Mouse (Mus musculus): ENCODE data around the gene Sugct. TPM values are rescaled to one million over a fixed set of nuclear protein-coding genes. Genes with fewer than 3 reads are reported as not detected.

Gene Sugct
- polyA plus RNA-seq, 1 experiment from 2014 or later: 4.9 TPM

GRCm38 (mm10) chr13:17027846-17028529, 667.4 kb downstream of the Sugct start:
- H3K27me3 ChIP-seq: no peaks in the 10 kb centered on the region
- no peak overlapping the region for H3K4me2 ChIP-seq
- ATAC-seq (ENCODE audit: insufficient number of reproducible peaks, insufficient read depth, low FRiP score, low TSS enrichment, low read depth): no peak
- 89% methylated on average over 4 of the region's 4 CpGs for WGBS
- no peak overlapping the region for H3K4me3 ChIP-seq
- H3K9me3 ChIP-seq: no peaks in the 10 kb centered on the region
- no peaks in the 10 kb centered on the region for H3K36me3 ChIP-seq
- H3K27ac ChIP-seq: peak overlapping the region; percentile 48
- no peak overlapping the region for H3K9ac ChIP-seq
- H3K4me1 ChIP-seq: peaks cover 19% of the 10 kb centered on the region

- Histone ChIP-seq H3K4me2 (peak overlapping the region; percentile 11; the same call in 1 of the 2 replicates), H3K4me1 (peaks cover 19% of the 10 kb centered on the region), H3K4me3 (no peak overlapping the region), H3K27me3 (no peaks in the 10 kb centered on the region), H3K36me3 (no peaks in the 10 kb centered on the region), H3K9ac (no peak overlapping the region), H3K27ac (peak overlapping the region; percentile 48), H3K9me3 (no peaks in the 10 kb centered on the region)
- 9% methylated on average over 2 of the region's 2 CpGs for WGBS
- ATAC-seq (ENCODE audit: insufficient number of reproducible peaks, insufficient read depth, low FRiP score, low TSS enrichment, low read depth): no peak
Observed at GRCm38 (mm10) chr13:17027001-17027400, 668.4 kb downstream of the Sugct start.

- H3K27ac ChIP-seq: no peak overlapping the region
- WGBS: 89% methylated on average over 2 of the region's 2 CpGs
- H3K9me3 ChIP-seq: no peaks in the 10 kb centered on the region
- H3K36me3 ChIP-seq: no peaks in the 10 kb centered on the region
- no peaks in the 10 kb centered on the region for H3K4me1 ChIP-seq
- no peak overlapping the region for H3K4me3 ChIP-seq
- H3K4me2 ChIP-seq: no peak overlapping the region
- no peak overlapping the region for H3K9ac ChIP-seq
- no peak for ATAC-seq (ENCODE audit: insufficient number of reproducible peaks, insufficient read depth, low FRiP score, low TSS enrichment, low read depth)
- H3K27me3 ChIP-seq: no peaks in the 10 kb centered on the region
Observed at GRCm38 (mm10) chr13:16996464-16996863, 698.9 kb downstream of the Sugct start.

- H3K4me3 ChIP-seq: no peak overlapping the region
- no peak overlapping the region for H3K9ac ChIP-seq
- H3K9me3 ChIP-seq: no peaks in the 10 kb centered on the region
- no peaks in the 10 kb centered on the region for H3K36me3 ChIP-seq
- H3K4me1 ChIP-seq: no peaks in the 10 kb centered on the region
- no peak for ATAC-seq (ENCODE audit: insufficient number of reproducible peaks, insufficient read depth, low FRiP score, low TSS enrichment, low read depth)
- H3K4me2 ChIP-seq: no peak overlapping the region
- no peak overlapping the region for H3K27ac ChIP-seq
- WGBS: 81% methylated on average over 3 of the region's 3 CpGs
- no peaks in the 10 kb centered on the region for H3K27me3 ChIP-seq
Observed at GRCm38 (mm10) chr13:16995321-16995720, 700.0 kb downstream of the Sugct start.

- H3K9ac ChIP-seq: no peak overlapping the region
- no peaks in the 10 kb centered on the region for H3K27me3 ChIP-seq
- no peaks in the 10 kb centered on the region for H3K36me3 ChIP-seq
- H3K4me1 ChIP-seq: no peaks in the 10 kb centered on the region
- no peak overlapping the region for H3K4me2 ChIP-seq
- no peaks in the 10 kb centered on the region for H3K9me3 ChIP-seq
- H3K4me3 ChIP-seq: no peak overlapping the region
- no peak overlapping the region for H3K27ac ChIP-seq
- no peak for ATAC-seq (ENCODE audit: insufficient number of reproducible peaks, insufficient read depth, low FRiP score, low TSS enrichment, low read depth)
- 73% methylated on average over 6 of the region's 6 CpGs for WGBS
Observed at GRCm38 (mm10) chr13:16977743-16978142, 717.6 kb downstream of the Sugct start.

DNA sequence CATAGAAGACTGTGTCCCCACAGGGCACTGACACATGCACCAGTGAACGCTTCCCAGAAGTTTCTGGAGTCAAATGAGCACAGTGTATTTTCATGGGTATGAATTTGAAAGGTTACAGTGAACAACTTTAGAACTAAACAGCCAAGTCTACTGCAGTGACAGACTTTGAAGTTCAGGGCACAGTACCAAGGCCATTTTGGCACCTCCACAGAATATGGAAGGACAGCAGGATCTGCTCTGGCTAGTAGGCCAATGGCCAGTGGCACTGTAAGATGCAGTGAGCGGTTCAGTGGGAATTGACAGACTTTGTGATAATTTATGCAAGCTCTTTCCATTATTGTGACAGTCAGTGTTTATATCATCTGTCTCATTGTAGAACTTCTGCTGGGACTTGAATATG, 724.1 kb downstream of the Sugct start:
- H3K9ac ChIP-seq: no peak overlapping the region
- H3K4me1 ChIP-seq: no peaks in the 10 kb centered on the region
- no peak overlapping the region for H3K27ac ChIP-seq
- H3K4me3 ChIP-seq: no peak overlapping the region
- no peaks in the 10 kb centered on the region for H3K36me3 ChIP-seq
- no peaks in the 10 kb centered on the region for H3K27me3 ChIP-seq
- 84% methylated on average over 2 of the region's 2 CpGs for WGBS
- no peak overlapping the region for H3K4me2 ChIP-seq
- no peak for ATAC-seq (ENCODE audit: insufficient number of reproducible peaks, insufficient read depth, low FRiP score, low TSS enrichment, low read depth)
- H3K9me3 ChIP-seq: no peaks in the 10 kb centered on the region

- 78% methylated on average over 5 of the region's 5 CpGs for WGBS
- no peaks in the 10 kb centered on the region for H3K4me1 ChIP-seq
- H3K9me3 ChIP-seq: no peaks in the 10 kb centered on the region
- H3K9ac ChIP-seq: no peak overlapping the region
- H3K27ac ChIP-seq: no peak overlapping the region
- H3K4me2 ChIP-seq: no peak overlapping the region
- H3K36me3 ChIP-seq: no peaks in the 10 kb centered on the region
- no peak overlapping the region for H3K4me3 ChIP-seq
- H3K27me3 ChIP-seq: no peaks in the 10 kb centered on the region
- no peak for ATAC-seq (ENCODE audit: insufficient number of reproducible peaks, insufficient read depth, low FRiP score, low TSS enrichment, low read depth)
Observed at GRCm38 (mm10) chr13:16968995-16969394, 726.4 kb downstream of the Sugct start.

DNA sequence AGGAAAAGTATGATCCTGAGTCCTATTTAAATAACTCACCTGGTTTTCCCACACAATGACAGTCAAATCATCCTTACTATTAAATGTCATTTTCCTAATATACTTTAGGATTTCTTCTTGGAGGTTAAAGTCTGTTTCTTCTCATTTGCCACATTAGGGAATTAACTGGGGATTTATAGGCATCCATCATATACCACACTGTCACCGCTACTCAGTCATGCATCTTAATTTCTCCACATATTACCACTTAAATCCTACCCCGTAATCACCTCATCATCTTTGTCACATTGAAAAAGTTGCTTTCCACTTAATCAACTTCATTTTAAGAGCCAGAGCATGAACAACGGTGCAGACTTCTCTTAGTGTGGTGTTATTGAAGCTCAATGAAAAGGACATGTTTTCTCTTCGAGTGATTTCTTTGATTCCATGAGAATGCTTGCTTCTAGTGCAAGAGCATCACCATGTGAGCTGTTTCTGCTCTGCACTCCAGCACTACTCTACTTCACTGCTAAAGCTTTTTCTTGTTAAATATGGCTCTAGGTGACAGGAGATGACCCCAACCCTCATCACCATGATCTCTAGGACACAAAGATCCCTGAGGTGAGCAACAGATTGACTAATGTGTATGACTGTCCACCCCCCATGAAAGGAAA, 730.4 kb downstream of the Sugct start:
- Histone ChIP-seq H3K36me3 (no peaks in the 10 kb centered on the region), H3K4me3 (no peak overlapping the region), H3K27ac (no peak overlapping the region), H3K4me1 (no peaks in the 10 kb centered on the region), H3K9ac (no peak overlapping the region), H3K27me3 (no peaks in the 10 kb centered on the region), H3K4me2 (no peak overlapping the region), H3K9me3 (no peaks in the 10 kb centered on the region)
- whole genome bisulfite sequencing: 56% methylated on average over 4 of the region's 4 CpGs
- no peak for ATAC-seq (ENCODE audit: insufficient number of reproducible peaks, insufficient read depth, low FRiP score, low TSS enrichment, low read depth)

DNA sequence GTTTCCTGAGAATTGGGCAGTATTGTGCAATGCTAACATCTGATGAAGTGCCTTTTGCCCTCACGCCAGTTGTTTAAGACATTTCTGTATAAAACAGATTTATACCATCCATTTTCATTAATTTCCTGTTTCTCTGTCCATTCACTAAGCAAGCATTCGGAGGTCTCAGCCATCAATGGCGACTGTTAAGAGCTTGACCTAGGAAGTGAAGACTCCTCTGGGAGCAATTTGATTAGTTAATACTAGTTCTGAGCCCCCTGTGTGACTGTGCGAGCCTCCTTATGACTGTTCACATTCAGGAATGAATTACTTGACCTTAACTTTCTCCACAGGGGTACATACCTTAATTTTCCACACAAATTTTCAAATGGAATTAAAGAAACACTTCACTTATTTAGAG, 743.3 kb downstream of the Sugct start:
- no peaks in the 10 kb centered on the region for H3K9me3 ChIP-seq
- no peak overlapping the region for H3K4me2 ChIP-seq
- H3K9ac ChIP-seq: no peak overlapping the region
- WGBS: 58% methylated on average over 4 of the region's 4 CpGs
- no peaks in the 10 kb centered on the region for H3K36me3 ChIP-seq
- no peaks in the 10 kb centered on the region for H3K4me1 ChIP-seq
- no peak overlapping the region for H3K4me3 ChIP-seq
- no peak for ATAC-seq (ENCODE audit: insufficient number of reproducible peaks, insufficient read depth, low FRiP score, low TSS enrichment, low read depth)
- H3K27ac ChIP-seq: no peak overlapping the region
- no peaks in the 10 kb centered on the region for H3K27me3 ChIP-seq

DNA sequence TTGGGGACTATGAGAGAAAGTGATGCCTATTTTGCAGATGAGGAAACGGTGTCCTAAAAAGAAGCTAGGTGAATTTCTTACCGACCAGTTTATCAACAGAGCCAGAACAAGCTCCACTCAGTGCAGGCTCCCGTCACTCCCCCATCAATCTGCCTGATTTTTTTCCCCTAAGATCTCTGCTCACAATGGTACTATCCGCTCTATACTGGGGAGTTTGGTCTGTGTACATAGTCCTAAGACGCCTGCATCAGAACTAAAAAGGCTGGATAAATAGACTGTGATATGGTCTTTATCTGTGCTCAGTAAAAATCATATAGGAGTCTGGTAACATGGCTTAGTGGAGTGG, 755.9 kb downstream of the Sugct start:
- no peak for ATAC-seq (ENCODE audit: insufficient number of reproducible peaks, insufficient read depth, low FRiP score, low TSS enrichment, low read depth)
- Histone ChIP-seq H3K4me1 (no peaks in the 10 kb centered on the region), H3K9me3 (no peaks in the 10 kb centered on the region), H3K4me2 (no peak overlapping the region), H3K27ac (no peak overlapping the region), H3K4me3 (no peak overlapping the region), H3K27me3 (no peaks in the 10 kb centered on the region), H3K9ac (no peak overlapping the region), H3K36me3 (no peaks in the 10 kb centered on the region)
- WGBS: 92% methylated on average over 5 of the region's 5 CpGs

GRCm38 (mm10) chr13:16938552-16939465, 756.5 kb downstream of the Sugct start:
- ATAC-seq (ENCODE audit: insufficient number of reproducible peaks, insufficient read depth, low FRiP score, low TSS enrichment, low read depth): no peak

More at GRCm38 (mm10) chr13:16938552-16939465, 756.5 kb downstream of the Sugct start:
- H3K27me3 ChIP-seq: no peaks in the 10 kb centered on the region
- H3K36me3 ChIP-seq: no peaks in the 10 kb centered on the region
- 85% methylated on average over 12 of the region's 12 CpGs for WGBS
- H3K4me1 ChIP-seq: no peaks in the 10 kb centered on the region
- H3K4me3 ChIP-seq: no peak overlapping the region
- H3K4me2 ChIP-seq: no peak overlapping the region
- no peaks in the 10 kb centered on the region for H3K9me3 ChIP-seq
- H3K9ac ChIP-seq: no peak overlapping the region
- H3K27ac ChIP-seq: no peak overlapping the region

All from embryonic facial prominence, embryonic 13.5 days (tissue).